Mouse (Mus musculus) erythroblast, embryonic 14.5 days (primary cell): ENCODE results near the gene Riok1. TPM values are rescaled to one million over a fixed set of nuclear protein-coding genes. Genes with fewer than 3 reads are reported as not detected.

ENCODE experiments used
- H3K27me3 ChIP-seq: 2 replicates; pipeline ENCODE4 v1.6.1; 2012; ENCODE audit warnings: inconsistent platforms; ENCODE audit not compliant: control insufficient read depth
- H3K36me3 ChIP-seq: 2 replicates; pipeline ENCODE4 v1.6.1; 2012; ENCODE audit warnings: mild to moderate bottlenecking, inconsistent platforms; ENCODE audit not compliant: control insufficient read depth
- H3K4me1 ChIP-seq: 2 replicates; pipeline ENCODE4 v1.6.1; 2012; ENCODE audit warnings: inconsistent platforms; ENCODE audit not compliant: control insufficient read depth
- H3K4me3 ChIP-seq: replicated peaks from 2 replicates; pipeline ENCODE3; 2012; ENCODE audit warnings: moderate library complexity, mild to moderate bottlenecking, inconsistent platforms
- H3K9me3 ChIP-seq: 2 replicates; pipeline ENCODE4 v1.6.1; 2012; ENCODE audit warnings: low read length, inconsistent platforms, mixed read lengths; ENCODE audit not compliant: control insufficient read depth
- GATA1 ChIP-seq: IDR thresholded peaks from 2 replicates; pipeline ENCODE4 v1.6.1; 2012; ENCODE audit warnings: low read length, inconsistent platforms, mixed read lengths
- TAL1 ChIP-seq: IDR thresholded peaks from 3 replicates; pipeline ENCODE4 v1.6.1; 2012; ENCODE audit warnings: low read length, inconsistent platforms, mixed read lengths
- polyA plus RNA-seq: library from polyadenylated mRNA; stranded (reverse); fragments of >175 nt; gene quantifications from 2 replicates; pipeline ENCODE4 v1.2.3, GENCODE M21; 2012

Gene Riok1
- polyA plus RNA-seq, 1 experiment = 1.2 TPM

DNA sequence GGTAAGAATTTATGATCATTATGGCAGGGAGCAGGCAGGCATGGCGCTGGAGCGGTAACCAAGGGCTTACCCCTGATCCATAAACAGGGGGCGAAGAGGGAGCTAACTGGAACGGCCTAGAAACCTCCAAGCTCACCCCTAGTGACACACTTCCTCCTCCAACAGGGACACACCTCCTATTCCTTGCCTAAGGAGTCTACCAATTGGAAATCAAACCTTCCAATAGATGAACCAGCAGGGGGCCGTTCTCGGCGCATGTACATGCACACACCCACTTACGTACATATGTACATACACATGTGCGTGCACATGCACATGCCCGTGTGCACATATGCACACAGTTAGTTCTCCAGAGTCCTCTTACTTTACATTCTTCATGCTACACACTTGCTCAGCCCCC lies 67.7 kb downstream of the Riok1 start:
- Histone ChIP-seq H3K9me3 (no peaks in the 10 kb centered on the region), H3K36me3 (no peaks in the 10 kb centered on the region), H3K27me3 (no peaks in the 10 kb centered on the region), H3K4me3 (no peak overlapping the region), H3K4me1 (no peaks in the 10 kb centered on the region)
- no peak for TF ChIP-seq TAL1

DNA sequence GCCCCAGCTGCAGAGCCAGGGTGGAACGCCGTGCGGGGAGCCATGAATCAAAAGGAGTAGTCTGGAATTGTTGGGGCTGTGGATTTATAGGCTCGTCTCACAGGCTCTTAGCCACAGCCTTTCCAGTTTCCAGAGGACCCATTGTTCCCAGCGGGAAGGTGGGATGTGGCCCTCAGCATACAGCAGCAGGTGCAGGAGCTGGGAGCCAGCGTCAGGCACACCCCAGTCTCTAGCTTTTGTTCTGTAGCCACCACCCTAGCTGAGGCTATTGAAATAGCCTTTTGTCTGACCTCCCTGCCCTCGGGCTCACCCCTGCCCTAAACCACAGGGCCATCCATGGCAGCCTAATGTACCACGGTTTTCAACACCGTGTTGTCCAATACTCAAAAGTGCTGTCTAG lies 72.3 kb downstream of the Riok1 start:
- no peak for TF ChIP-seq GATA1
- no peak for TF ChIP-seq TAL1
- H3K36me3 ChIP-seq = no peaks in the 10 kb centered on the region
- no peaks in the 10 kb centered on the region for H3K27me3 ChIP-seq
- no peaks in the 10 kb centered on the region for H3K4me1 ChIP-seq
- H3K9me3 ChIP-seq = no peaks in the 10 kb centered on the region
- H3K4me3 ChIP-seq = no peak overlapping the region

Other genes starting within 250 kb of the Riok1 start
- 1.1 and 3.0 TPM in 2 replicates for gene Ssr1, start 42.8 kb upstream of the Riok1 start, polyA plus RNA-seq
- gene Cage1, start 74 bp downstream of the Riok1 start, polyA plus RNA-seq = 0.02 TPM in 1 of 2 replicates, not detected in the other
- gene Dsp, start 114.3 kb downstream of the Riok1 start, polyA plus RNA-seq = 0.02 TPM in 1 of 2 replicates, not detected in the other
- gene Snrnp48, start 167.9 kb downstream of the Riok1 start, polyA plus RNA-seq = 2.2 and 2.7 TPM in 2 replicates